In genomic region chr10:95256095-95256494, GRCm38 (mm10) we compare ENCODE assay signal across 19 mouse cellular contexts.
A peak's percentile ranks its signal among the peaks of the same experiment; 100 is the strongest.
DNase-seq lines count a peak whose midpoint lies in the region; ATAC-seq and TF ChIP-seq lines count a peak whose summit lies in the region.
"Had no signal": no experiment of that assay in that cellular context is flagged by ENCODE, and none has a peak within 500 bp of the region (broad histone marks: within the 10 kb centered on the region; RNA-seq: fewer than 3 reads in every experiment).

No protein-coding gene starts in this region.

- peaks cover 5% of the 10 kb centered on the region; the same call in 1 of the 2 replicates for H3K4me1 ChIP-seq in intestine, embryonic 15.5 days (replicated peaks)
- H3K4me1 ChIP-seq in intestine, embryonic 16.5 days (ENCODE audit: control insufficient read depth, insufficient read depth, low read length), result peaks cover 3% of the 10 kb centered on the region; the same call in 1 of the 2 replicates
- H3K4me1 ChIP-seq in stomach, embryonic 16.5 days (ENCODE audit: control insufficient read depth, insufficient read depth, low read length), result peaks cover 11% of the 10 kb centered on the region; the same call in 1 of the 2 replicates
- peaks cover 7% of the 10 kb centered on the region; the same call in 1 of the 2 replicates for H3K4me1 ChIP-seq in stomach, postnatal 0 days (replicated peaks; ENCODE audit: control insufficient read depth, insufficient read depth)

- no peak for TF ChIP-seq EP300 in stomach, postnatal 0 days (optimal IDR thresholded peaks at IDR 0.05)

- no peak overlapping the region for H3K9ac ChIP-seq in intestine, embryonic 15.5 days
- no peak overlapping the region for H3K9ac ChIP-seq in intestine, embryonic 16.5 days (ENCODE audit: low read depth, low read length)
- no peak overlapping the region for H3K9ac ChIP-seq in stomach, embryonic 16.5 days (ENCODE audit: low read length)
- no peak overlapping the region for H3K9ac ChIP-seq in stomach, postnatal 0 days (ENCODE audit: low read length)
- H3K9ac ChIP-seq: embryonic facial prominence, embryonic 15.5 days; hindbrain, embryonic 15.5 days; liver, embryonic 14.5 days had no signal

- 61% methylated on average over 7 of the region's 7 CpGs for WGBS in intestine, embryonic 15.5 days
- 62% methylated on average over 7 of the region's 7 CpGs for WGBS in intestine, embryonic 16.5 days
- 62% methylated on average over 7 of the region's 7 CpGs for WGBS in stomach, embryonic 16.5 days
- 60% methylated on average over 7 of the region's 7 CpGs for WGBS in stomach, postnatal 0 days

- no peaks in the 10 kb centered on the region for H3K9me3 ChIP-seq in intestine, embryonic 15.5 days
- no peaks in the 10 kb centered on the region for H3K9me3 ChIP-seq in intestine, embryonic 16.5 days (ENCODE audit: control insufficient read depth, low read length)
- H3K9me3 ChIP-seq in stomach, embryonic 16.5 days (replicated peaks; ENCODE audit: control insufficient read depth, low read length), result no peaks in the 10 kb centered on the region
- no peaks in the 10 kb centered on the region for H3K9me3 ChIP-seq in stomach, postnatal 0 days (ENCODE audit: control insufficient read depth, low read length)
- H3K9me3 ChIP-seq: embryonic facial prominence, embryonic 15.5 days; hindbrain, embryonic 15.5 days had no signal

- 0 out of 2 replicates have a peak, but pooled peaks have one; percentile 15 for ATAC-seq in intestine, embryonic 15.5 days
- no peak for ATAC-seq in intestine, embryonic 16.5 days
- 0 out of 2 replicates have a peak, but pooled peaks have one; percentile 29 for ATAC-seq in stomach, embryonic 16.5 days (ENCODE audit: insufficient read depth, low FRiP score)
- ATAC-seq in stomach, postnatal 0 days (ENCODE audit: low FRiP score, low TSS enrichment), result no peak
- ATAC-seq: forebrain, embryonic 16.5 days had no signal

- H3K4me3 ChIP-seq in intestine, embryonic 15.5 days (replicated peaks), result no peak overlapping the region
- H3K4me3 ChIP-seq in intestine, embryonic 16.5 days (ENCODE audit: low read length), result no peak overlapping the region
- H3K4me3 ChIP-seq in stomach, embryonic 16.5 days (replicated peaks; ENCODE audit: low read length), result no peak overlapping the region
- H3K4me3 ChIP-seq in stomach, postnatal 0 days (ENCODE audit: low read depth, low read length), result no peak overlapping the region
- H3K4me3 ChIP-seq: embryonic facial prominence, embryonic 15.5 days; hindbrain, embryonic 15.5 days; myocyte had no signal

- no peaks in the 10 kb centered on the region for H3K27me3 ChIP-seq in intestine, embryonic 15.5 days (replicated peaks)
- H3K27me3 ChIP-seq in intestine, embryonic 16.5 days (replicated peaks; ENCODE audit: control insufficient read depth, insufficient read depth, low read length), result no peaks in the 10 kb centered on the region
- no peaks in the 10 kb centered on the region for H3K27me3 ChIP-seq in stomach, embryonic 16.5 days (ENCODE audit: control insufficient read depth, insufficient read depth, low read length)
- H3K27me3 ChIP-seq in stomach, postnatal 0 days (ENCODE audit: control insufficient read depth, insufficient read depth, low read length), result no peaks in the 10 kb centered on the region
- H3K27me3 ChIP-seq: embryonic facial prominence, embryonic 15.5 days; hindbrain, embryonic 15.5 days had no signal

- H3K4me2 ChIP-seq in intestine, embryonic 15.5 days (replicated peaks), result no peak overlapping the region
- H3K4me2 ChIP-seq in intestine, embryonic 16.5 days (ENCODE audit: low read depth, low read length), result no peak overlapping the region
- no peak overlapping the region for H3K4me2 ChIP-seq in stomach, embryonic 16.5 days (ENCODE audit: low read depth, low read length)
- no peak overlapping the region for H3K4me2 ChIP-seq in stomach, postnatal 0 days (replicated peaks; ENCODE audit: low read depth)
- H3K4me2 ChIP-seq: embryonic facial prominence, embryonic 15.5 days; hindbrain, embryonic 15.5 days had no signal

- no peak overlapping the region for H3K27ac ChIP-seq in intestine, embryonic 15.5 days
- no peak overlapping the region for H3K27ac ChIP-seq in intestine, embryonic 16.5 days (ENCODE audit: low read length)
- no peak overlapping the region for H3K27ac ChIP-seq in stomach, embryonic 16.5 days (ENCODE audit: low read length)
- no peak overlapping the region for H3K27ac ChIP-seq in stomach, postnatal 0 days (replicated peaks)
- H3K27ac ChIP-seq: embryonic facial prominence, embryonic 15.5 days; hindbrain, embryonic 15.5 days; kidney, postnatal 0 days; liver, embryonic 14.5 days had no signal

- no peaks in the 10 kb centered on the region for H3K36me3 ChIP-seq in intestine, embryonic 15.5 days
- no peaks in the 10 kb centered on the region for H3K36me3 ChIP-seq in intestine, embryonic 16.5 days (ENCODE audit: control insufficient read depth, insufficient read depth, low read length)
- H3K36me3 ChIP-seq in stomach, embryonic 16.5 days (ENCODE audit: control insufficient read depth, insufficient read depth, low read length), result no peaks in the 10 kb centered on the region
- no peaks in the 10 kb centered on the region for H3K36me3 ChIP-seq in stomach, postnatal 0 days (ENCODE audit: control insufficient read depth, insufficient read depth, low read length)
- H3K36me3 ChIP-seq: embryonic facial prominence, embryonic 15.5 days; hindbrain, embryonic 15.5 days had no signal

- DNase-seq in embryo, embryonic 10 days (ENCODE audit: low spot score), result peak; percentile 27
- no peak for DNase-seq in embryo, embryonic 9.5 days (ENCODE audit: extremely low spot score)
- DNase-seq in stomach, postnatal 0 days (ENCODE audit: low spot score), result no peak
- DNase-seq in lung, postnatal 10 days, result no peak
- DNase-seq in cerebellum, adult 9-11 months, result no peak
- DNase-seq: adrenal gland, postnatal 10 days; cerebellum, postnatal 10 days; gastrocnemius, postnatal 14 days; layer of hippocampus, adult 9-11 months; lung, postnatal 4 days had no signal

- no peak for TF ChIP-seq CTCF in stomach, postnatal 0 days (IDR thresholded peaks at IDR 0.05; ENCODE audit: low read depth)

Comparison
In these comparisons a context has a peak if more than half of its experiments do, and no peak if none do; other contexts are left out.
1. ATAC-seq: peak in intestine, embryonic 15.5 days (single experiment) and stomach, embryonic 16.5 days (single experiment); none in intestine, embryonic 16.5 days (single experiment) and stomach, postnatal 0 days (single experiment).